Mouse (Mus musculus): ENCODE data around the gene Mettl25. TPM values are rescaled to one million over a fixed set of nuclear protein-coding genes. Genes with fewer than 3 reads are reported as not detected.

Gene Mettl25
- polyA plus RNA-seq (2012; rRNA removed), result 9.9 and 10.8 TPM in 2 replicates

GRCm38 (mm10) chr10:105840928-105841888 is at the start of gene Mettl25, which contains the start of gene Ccdc59:
Gene Mettl25, minus strand, starts transcription at chr10:105841380.
Gene Ccdc59, plus strand, starts transcription at chr10:105841067.

Other genes with a start within 250 kb of the Mettl25 start
- 30.2 and 41.7 TPM in 2 replicates for gene Ccdc59, start 313 bp downstream of the Mettl25 start, polyA plus RNA-seq (2012; rRNA removed)